Mouse (Mus musculus) limb, embryonic 14.5 days (tissue): Measurements from ENCODE around the gene Rufy2. TPM values are rescaled to one million over a fixed set of nuclear protein-coding genes. Genes with fewer than 3 reads are reported as not detected.

Experiments
- ATAC-seq: fragments of 200-750 bp; cut with Nextera tagmentation; 2 replicates; pipeline ENCODE4 v1.8.0; 2017; ENCODE audit warnings: low read depth, moderate number of reproducible peaks, moderate TSS enrichment; ENCODE audit not compliant: low FRiP score
- DNase-seq: peaks from one replicate; pipeline ENCODE4 v3.0.0-alpha.2; 2015; ENCODE audit warnings: low spot score
- H3K27ac ChIP-seq: fragments of 300-500 bp; sonication (generic); replicated peaks from 2 replicates; pipeline ENCODE4 v1.5.1; 2014; ENCODE audit warnings: low read depth, mild to moderate bottlenecking, low read length, moderate library complexity, mixed read lengths
- H3K27me3 ChIP-seq: fragments of 300-500 bp; sonication (generic); 2 replicates; pipeline ENCODE4 v1.6.1; 2014; ENCODE audit warnings: low read length, mixed read lengths; ENCODE audit not compliant: control insufficient read depth, insufficient read depth
- H3K36me3 ChIP-seq: fragments of 300-500 bp; sonication (generic); 2 replicates; pipeline ENCODE4 v1.6.1; 2014; ENCODE audit warnings: mild to moderate bottlenecking, low read length, moderate library complexity, mixed read lengths; ENCODE audit not compliant: control insufficient read depth, insufficient read depth
- H3K4me1 ChIP-seq: fragments of 300-500 bp; sonication (generic); 2 replicates; pipeline ENCODE4 v1.6.1; 2014; ENCODE audit warnings: antibody characterized with exemption, low read length, mixed read lengths; ENCODE audit not compliant: control insufficient read depth, insufficient read depth
- H3K4me2 ChIP-seq: fragments of 300-500 bp; sonication (generic); replicated peaks from 2 replicates; pipeline ENCODE4 v1.6.1; 2014; ENCODE audit warnings: low read depth, mild to moderate bottlenecking, low read length, moderate library complexity; ENCODE audit not compliant: severe bottlenecking
- H3K4me3 ChIP-seq: fragments of 300-500 bp; sonication (generic); replicated peaks from 2 replicates; pipeline ENCODE4 v1.5.1; 2014; ENCODE audit warnings: low read length
- H3K9ac ChIP-seq: fragments of 300-500 bp; sonication (generic); 2 replicates; pipeline ENCODE4 v1.6.1; 2014; ENCODE audit warnings: mild to moderate bottlenecking, low read depth, low read length, moderate library complexity; ENCODE audit not compliant: severe bottlenecking
- H3K9me3 ChIP-seq: fragments of 300-500 bp; sonication (generic); 2 replicates; pipeline ENCODE4 v1.6.1; 2016; ENCODE audit warnings: low read length; ENCODE audit not compliant: control insufficient read depth
- POLR2A ChIP-seq: fragments of 200-500 bp; IDR thresholded peaks from 2 replicates; pipeline ENCODE4 v1.8.0; 2012; ENCODE audit warnings: inconsistent platforms, mild to moderate bottlenecking, moderate library complexity, borderline replicate concordance; ENCODE audit not compliant: insufficient read depth, insufficient read length; ENCODE audit errors: extremely low read depth
- WGBS: fragments of 180-500 bp; shearing (Covaris S2); extraction: QIAGEN DNeasy Blood & Tissue Kit; methylation state at CpG from one replicate; pipeline ENCODE4 v1.1.7; 2014; 5-methylcytosine and 5-hydroxymethylcytosine counted together
- polyA plus RNA-seq, 2 experiments: library from polyadenylated mRNA; depleted of rRNA in 1 of 2; stranded (reverse) in 1 of 2; unstranded in 1 of 2; fragments of >200 nt; fragmentation: Nextera tagmentation in 1 of 2; extraction: Ambion mirVana in 1 of 2; gene quantifications; 2 replicates each; pipeline versions ENCODE4 v1.2.1 to v1.2.3; 2012 to 2014

Rufy2 gene
- polyA plus RNA-seq (2012; rRNA removed): 16.0 and 17.6 TPM in 2 replicates
- 25.9 and 28.2 TPM in 2 replicates for polyA plus RNA-seq (2014; fragmentation: Nextera tagmentation; extraction: Ambion mirVana)

DNA sequence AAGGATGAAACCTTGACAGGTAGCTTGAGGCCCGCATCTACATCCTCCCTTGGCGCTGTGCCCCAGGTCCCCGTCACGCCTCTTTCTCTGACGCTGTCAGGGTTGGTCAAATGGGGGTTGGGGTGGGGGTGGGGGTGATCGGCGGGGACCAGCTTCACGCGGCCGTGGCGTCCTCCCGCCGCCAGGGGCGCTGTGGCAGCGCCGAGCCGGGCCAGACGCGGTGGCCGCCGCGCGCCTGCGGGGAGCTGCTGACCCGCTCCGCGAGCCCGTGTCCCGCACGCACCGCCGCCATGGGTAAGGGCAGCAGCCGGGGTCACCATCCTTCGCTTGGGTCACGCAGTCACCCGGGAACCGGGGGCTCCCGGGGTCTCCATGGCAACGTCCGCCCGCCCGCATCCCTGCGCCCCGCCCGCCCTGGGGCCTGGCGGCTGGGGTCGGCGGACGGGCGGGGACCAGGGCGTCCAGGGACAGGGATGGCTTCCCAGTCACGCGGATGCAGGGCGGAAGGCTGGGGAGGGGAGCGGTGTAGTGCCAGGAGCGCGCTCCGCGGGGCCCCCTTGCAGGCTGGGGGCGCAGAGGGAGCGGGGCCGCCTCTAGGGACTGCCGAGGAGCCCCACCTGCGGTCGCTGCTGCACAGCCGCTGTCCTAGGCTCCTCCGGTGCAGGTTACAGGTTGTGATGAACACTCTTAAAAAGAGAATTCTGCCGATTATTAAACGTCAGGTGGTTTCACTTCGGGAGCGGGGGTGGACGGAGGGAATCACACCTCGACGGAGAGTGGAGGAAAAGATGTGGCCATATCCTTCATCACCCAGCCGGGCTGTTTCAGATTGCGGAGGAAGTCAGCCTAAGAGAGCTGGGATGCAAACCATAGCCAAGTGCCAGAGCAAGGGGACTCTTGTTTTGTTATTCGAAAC, at the start of gene Rufy2:
Gene Rufy2, plus strand, starts transcription at position 185 of the 916 bp plus-strand sequence.
- WGBS: 1% methylated on average over 61 of the region's 77 CpGs
- TF ChIP-seq POLR2A: 0 out of 2 replicates have a peak, but pooled peaks have one; percentile 12
- ATAC-seq (peak; percentile 92), DNase-seq (peak; percentile 61)
- Histone ChIP-seq H3K9ac (peak within 1 kb of the TSS; percentile 92), H3K4me3 (peak within 1 kb of the TSS; percentile 97), H3K27ac (0 out of 2 replicates have a peak within 1 kb of the TSS, but pooled peaks have one; percentile 48), H3K9me3 (no peaks in the 10 kb centered on the region), H3K4me2 (peak within 1 kb of the TSS; percentile 63), H3K27me3 (no peaks in the 10 kb centered on the region), H3K36me3 (peaks cover 29% of the 10 kb centered on the region), H3K4me1 (0 out of 2 replicates have a peak, but pooled peaks cover 3% of the 10 kb centered on the region)

DNA sequence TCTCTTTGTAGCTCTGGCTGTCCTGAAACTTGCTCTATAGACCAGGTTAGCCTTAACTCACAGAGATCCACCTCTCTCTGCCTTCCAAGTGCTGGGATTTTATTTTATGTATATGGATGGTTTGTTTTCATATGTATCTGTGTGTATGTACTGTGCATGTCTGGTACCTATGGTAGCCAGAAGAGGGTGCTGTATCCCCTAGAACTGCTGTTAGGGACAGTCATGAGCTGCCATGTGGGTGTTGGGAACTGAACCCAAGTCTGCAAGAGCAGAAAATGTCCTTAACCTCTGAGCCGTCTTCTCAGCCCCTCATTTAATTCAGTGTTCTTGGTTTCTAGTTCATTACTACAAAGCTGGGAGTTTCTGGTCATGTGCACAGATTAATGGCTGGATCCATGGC, 47.6 kb upstream of the Rufy2 start:
- Histone ChIP-seq H3K27ac (no peak overlapping the region), H3K27me3 (no peaks in the 10 kb centered on the region), H3K9ac (no peak overlapping the region), H3K4me3 (no peak overlapping the region), H3K4me1 (no peaks in the 10 kb centered on the region), H3K36me3 (peaks cover 31% of the 10 kb centered on the region), H3K4me2 (no peak overlapping the region), H3K9me3 (no peaks in the 10 kb centered on the region)
- DNase-seq (no peak), ATAC-seq (no peak)
- 92% methylated on average over 1 of the region's 1 CpGs for WGBS
- TF ChIP-seq POLR2A: no peak

GRCm38 (mm10) chr10:62944975-62945580, 34.9 kb upstream of the Rufy2 start:
- H3K4me3 ChIP-seq: no peak overlapping the region
- H3K9me3 ChIP-seq: no peaks in the 10 kb centered on the region
- H3K27ac ChIP-seq: no peak overlapping the region
- H3K27me3 ChIP-seq: no peaks in the 10 kb centered on the region
- DNase-seq (no peak), ATAC-seq (no peak)
- 88% methylated on average over 10 of the region's 10 CpGs for WGBS
- peaks cover 28% of the 10 kb centered on the region for H3K36me3 ChIP-seq
- TF ChIP-seq POLR2A: no peak
- H3K9ac ChIP-seq: no peak overlapping the region
- H3K4me1 ChIP-seq: 0 out of 2 replicates have a peak, but pooled peaks cover 4% of the 10 kb centered on the region
- H3K4me2 ChIP-seq: no peak overlapping the region

DNA sequence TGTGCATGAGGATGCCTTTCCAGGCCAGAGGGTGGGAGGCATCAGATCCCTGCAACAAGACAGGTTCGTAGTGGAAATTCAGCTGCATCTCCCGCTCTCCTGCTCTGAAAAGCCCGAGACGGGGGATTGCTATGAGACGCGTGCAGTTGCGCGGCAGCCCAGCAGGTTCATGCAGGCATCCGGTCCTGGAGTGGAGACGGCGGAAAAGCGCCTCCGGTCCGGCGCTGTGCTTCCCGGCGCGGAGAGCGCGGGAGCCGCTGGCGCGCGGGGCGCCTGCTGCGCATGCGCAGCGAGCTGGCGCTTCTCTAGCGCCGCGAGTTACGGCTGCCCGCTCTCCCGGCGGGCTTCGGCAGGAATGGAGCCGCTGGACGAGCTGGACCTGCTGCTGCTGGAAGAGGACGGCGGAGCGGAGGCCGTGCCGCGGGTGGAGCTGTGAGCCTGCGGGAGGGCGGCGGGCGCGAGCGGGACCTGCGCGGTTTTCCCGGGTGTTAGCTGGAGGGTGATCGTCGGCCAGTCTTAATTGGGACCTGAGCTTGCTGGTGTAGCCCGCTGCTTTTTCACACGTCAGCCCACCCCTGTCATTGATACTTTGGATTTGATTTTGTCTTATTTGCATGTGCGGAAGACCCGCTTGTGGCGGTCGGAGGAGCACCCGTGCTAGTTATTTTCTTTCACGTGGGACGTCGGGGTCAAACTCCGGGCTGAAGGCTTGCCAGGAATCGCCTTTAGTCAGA, 33.1 kb upstream of the Rufy2 start, which contains the start of gene Dna2:
Gene Dna2, plus strand, starts transcription at position 289 of the 734 bp plus-strand sequence.
- ATAC-seq: peak; percentile 93
- Histone ChIP-seq H3K4me2 (peak within 1 kb of the TSS; percentile 70), H3K9me3 (no peaks in the 10 kb centered on the region), H3K4me1 (0 out of 2 replicates have a peak, but pooled peaks cover 4% of the 10 kb centered on the region), H3K9ac (peak within 1 kb of the TSS; percentile 73), H3K27me3 (no peaks in the 10 kb centered on the region), H3K4me3 (peak within 1 kb of the TSS; percentile 69), H3K36me3 (peaks cover 27% of the 10 kb centered on the region), H3K27ac (peak within 1 kb of the TSS; percentile 70)
- peak; percentile 63; the same call in 1 of the 2 replicates for TF ChIP-seq POLR2A
- 1% methylated on average over 58 of the region's 68 CpGs for WGBS
- DNase-seq: peak; percentile 89

DNA sequence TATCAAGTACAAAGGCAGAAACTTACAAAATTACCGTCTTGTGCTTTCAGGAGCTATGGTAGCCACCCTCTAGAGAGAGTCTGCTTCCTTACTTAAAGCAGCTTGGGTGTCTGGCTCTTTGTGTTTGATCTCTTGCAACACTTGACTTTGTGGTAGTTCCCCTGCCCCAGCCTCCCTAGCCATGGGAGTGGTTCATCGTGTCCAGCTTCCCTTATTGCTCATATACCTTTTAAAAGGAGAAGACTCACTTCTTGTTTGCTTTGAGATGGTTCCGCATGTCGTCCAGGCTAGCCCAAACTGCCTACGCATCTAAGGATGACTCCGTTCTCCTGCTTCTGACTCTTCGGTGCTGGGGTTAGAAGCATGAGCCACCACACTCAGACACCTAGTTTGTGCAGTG, 31.5 kb upstream of the Rufy2 start:
- H3K27ac ChIP-seq: no peak overlapping the region
- ATAC-seq: no peak
- TF ChIP-seq POLR2A: no peak
- peaks cover 14% of the 10 kb centered on the region for H3K36me3 ChIP-seq
- no peak overlapping the region for H3K4me2 ChIP-seq
- H3K4me1 ChIP-seq: 0 out of 2 replicates have a peak, but pooled peaks cover 4% of the 10 kb centered on the region
- no peak for DNase-seq
- H3K9me3 ChIP-seq: no peaks in the 10 kb centered on the region
- 93% methylated on average over 7 of the region's 7 CpGs for WGBS
- no peak overlapping the region for H3K9ac ChIP-seq
- no peaks in the 10 kb centered on the region for H3K27me3 ChIP-seq
- no peak overlapping the region for H3K4me3 ChIP-seq
